Mouse (Mus musculus) left cerebral cortex, adult 2 months (tissue): ENCODE data around the gene Cobll1. TPM values are rescaled to one million over a fixed set of nuclear protein-coding genes. Genes with fewer than 3 reads are reported as not detected.

ENCODE experiments used
- DNase-seq, 2 experiments: peaks; one replicate each; pipeline ENCODE4 v3.0.0; 2021 to 2022; ENCODE audit warnings: low spot score in 2 of 2, mixed read lengths in 1 of 2; ENCODE audit errors: extremely low spot score in 1 of 2
- H3K27ac ChIP-seq: fragments of 200-600 bp; 2 replicates; pipeline ENCODE4 v1.8.1; 2022
- H3K4me3 ChIP-seq: fragments of 200-600 bp; 2 replicates; pipeline ENCODE4 v1.8.1; 2022
- CTCF ChIP-seq: fragments of 200-600 bp; IDR thresholded peaks from 2 replicates; pipeline ENCODE4 v1.8.1; 2022; ENCODE audit warnings: antibody characterized with exemption, mild to moderate bottlenecking, moderate library complexity
- intact Hi-C: fragments of 180-260 bp; cut with DNase I; formaldehyde crosslinking; loops from one replicate; pipeline ENCODE4 v1.15.1; 2025
- total RNA-seq, 2 experiments: library from RNA; stranded (reverse); gene quantifications; 2 replicates each; pipeline ENCODE4 v1.2.3; 2021

Gene Cobll1
- total RNA-seq, 2 experiments from 2014 or later: 7.0 to 7.1 TPM

GRCm38 (mm10) chr2:65228426-65228825, 10.8 kb downstream of the Cobll1 start:
- Histone ChIP-seq H3K4me3 (no peak overlapping the region), H3K27ac (no peak overlapping the region)
- DNase-seq: no peak
- intact Hi-C loops: no loop called here
- no peak for TF ChIP-seq CTCF

- no peak overlapping the region for H3K27ac ChIP-seq
- DNase-seq: no peak
- no peak overlapping the region for H3K4me3 ChIP-seq
- no peak for TF ChIP-seq CTCF
- intact Hi-C loops: no loop called here
These were observed 11.3 kb downstream of the Cobll1 start for GRCm38 (mm10) chr2:65227898-65228290.

DNA sequence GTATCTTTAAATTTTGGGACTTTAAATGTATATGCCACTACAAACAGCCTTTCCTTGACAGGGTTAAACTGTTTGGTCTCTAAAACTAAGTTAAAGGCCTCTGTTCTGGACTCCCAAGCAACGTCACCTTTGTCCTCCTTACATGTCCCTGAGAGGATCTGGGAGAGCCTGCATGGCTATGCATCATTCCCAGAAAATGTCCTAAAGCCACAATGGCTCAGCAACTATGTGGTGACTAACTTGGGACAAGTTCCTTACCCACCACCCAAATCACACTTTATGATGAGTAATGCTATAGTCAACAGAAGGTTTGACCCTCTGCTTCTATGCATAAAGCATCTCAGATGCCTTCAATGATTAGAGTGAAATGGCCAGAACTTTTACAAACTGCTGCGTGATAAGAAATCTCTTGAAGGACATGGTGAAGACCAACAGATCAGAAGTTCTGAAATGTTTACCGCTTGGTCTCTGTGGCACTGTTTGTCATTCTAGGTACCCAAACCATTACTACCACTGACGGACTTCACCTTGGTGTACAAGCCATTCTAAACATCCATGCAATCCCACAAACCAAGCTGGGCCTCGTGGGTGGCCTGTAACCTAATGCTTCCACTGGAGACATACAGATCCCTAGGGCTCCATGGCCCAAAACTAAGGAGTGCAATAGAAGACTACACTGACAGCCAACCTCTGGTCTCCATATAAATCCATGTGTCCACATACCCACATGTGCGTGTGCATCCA, 11.9 kb downstream of the Cobll1 start:
- no peak for TF ChIP-seq CTCF
- Histone ChIP-seq H3K4me3 (no peak overlapping the region), H3K27ac (no peak overlapping the region)
- DNase-seq: no peak
- intact Hi-C loops: no loop called here

- Histone ChIP-seq H3K27ac (no peak overlapping the region), H3K4me3 (no peak overlapping the region)
- intact Hi-C loops: no loop called here
- no peak for TF ChIP-seq CTCF
- no peak for DNase-seq
These were observed 12.7 kb downstream of the Cobll1 start for GRCm38 (mm10) chr2:65226494-65226893.

DNA sequence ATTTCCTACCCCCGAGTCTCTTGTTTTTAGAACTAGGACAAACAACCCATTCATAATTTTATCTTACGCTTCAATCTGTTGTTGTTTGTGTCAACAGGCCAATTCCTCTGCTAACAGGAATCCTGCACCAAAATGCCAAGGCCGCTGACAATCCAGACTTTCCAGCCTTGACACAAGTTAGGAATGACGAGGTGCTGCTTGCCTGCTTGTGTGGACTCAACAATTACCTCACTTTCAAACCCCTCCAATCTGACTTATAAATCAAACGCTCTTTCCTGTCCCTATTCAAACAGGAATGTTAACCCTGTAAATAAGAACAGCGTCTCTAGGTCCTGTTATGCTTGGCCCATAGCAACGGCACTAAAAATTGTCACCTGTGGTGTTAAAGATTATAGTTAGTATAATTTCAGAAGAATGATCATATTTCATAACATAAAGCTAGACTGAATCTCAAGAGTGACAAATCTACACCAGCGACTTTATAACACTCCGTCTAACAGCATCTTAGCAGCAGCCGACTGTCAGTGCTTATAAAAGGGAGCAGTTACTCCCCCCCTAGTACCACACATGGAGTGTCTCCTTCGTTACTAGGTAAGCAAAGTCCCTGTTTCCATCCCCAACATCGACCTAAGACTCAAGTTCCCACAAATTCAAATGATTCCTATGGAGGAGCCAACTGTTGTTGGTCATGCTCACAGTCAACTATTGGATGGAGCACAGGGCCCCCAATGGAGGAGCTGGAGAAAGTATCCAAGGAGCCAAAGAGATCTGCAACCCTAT, 15.1 kb downstream of the Cobll1 start:
- H3K27ac ChIP-seq: no peak overlapping the region
- DNase-seq: no peak

DNA sequence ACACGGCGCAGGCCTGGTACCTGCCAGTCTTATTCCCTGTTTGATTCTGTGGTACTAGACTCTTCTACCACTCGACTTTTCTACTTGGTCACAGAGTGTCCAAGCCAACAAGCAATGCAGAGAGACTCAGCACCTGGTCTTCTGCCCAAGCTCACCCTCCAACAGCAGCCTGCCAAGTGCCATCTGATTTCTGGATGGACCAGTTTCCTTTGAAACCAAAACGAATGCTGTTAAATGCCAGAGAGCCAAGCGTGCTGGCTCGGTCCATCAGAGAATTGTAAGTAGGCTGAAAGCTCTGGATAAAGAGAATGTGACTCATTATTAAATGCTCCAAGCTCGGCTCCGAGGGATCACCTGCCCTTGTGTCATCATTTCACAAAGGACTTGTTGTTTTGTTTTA, 16.2 kb downstream of the Cobll1 start:
- no peak overlapping the region for H3K4me3 ChIP-seq
- DNase-seq: no peak
- no peak for TF ChIP-seq CTCF
- intact Hi-C loops: no loop called here
- H3K27ac ChIP-seq: no peak overlapping the region

More for the DNA sequence above, 15.1 kb downstream of the Cobll1 start:
- TF ChIP-seq CTCF: no peak
- H3K4me3 ChIP-seq: no peak overlapping the region
- intact Hi-C loops: no loop called here

DNA sequence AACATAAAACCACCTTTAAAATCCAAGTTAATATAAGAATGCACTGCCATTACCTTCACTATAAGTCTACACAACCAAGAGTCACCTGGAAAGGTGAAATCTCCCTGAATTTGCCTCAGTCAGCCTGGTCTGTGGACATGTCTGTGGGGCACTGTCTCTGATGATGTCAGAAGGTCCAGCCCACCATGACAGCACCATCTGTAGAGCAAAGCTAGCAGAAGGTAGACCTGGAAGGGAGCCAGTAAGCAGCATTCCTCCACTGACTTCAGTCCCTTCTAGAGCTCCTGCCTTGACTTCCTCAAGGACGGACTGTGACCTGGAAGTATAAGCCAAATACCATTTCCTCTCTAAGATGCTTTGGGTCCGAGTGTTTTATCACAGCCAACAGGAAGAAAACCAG, 17.6 kb downstream of the Cobll1 start:
- no peak overlapping the region for H3K4me3 ChIP-seq

GRCm38 (mm10) chr2:65220563-65220962, 18.6 kb downstream of the Cobll1 start:
- intact Hi-C loops: no loop called here
- H3K27ac ChIP-seq: no peak overlapping the region
- no peak overlapping the region for H3K4me3 ChIP-seq
- no peak for TF ChIP-seq CTCF
- no peak for DNase-seq

More for the DNA sequence above, 17.6 kb downstream of the Cobll1 start:
- H3K27ac ChIP-seq: no peak overlapping the region
- DNase-seq: no peak
- intact Hi-C loops: no loop called here
- TF ChIP-seq CTCF: no peak

DNA sequence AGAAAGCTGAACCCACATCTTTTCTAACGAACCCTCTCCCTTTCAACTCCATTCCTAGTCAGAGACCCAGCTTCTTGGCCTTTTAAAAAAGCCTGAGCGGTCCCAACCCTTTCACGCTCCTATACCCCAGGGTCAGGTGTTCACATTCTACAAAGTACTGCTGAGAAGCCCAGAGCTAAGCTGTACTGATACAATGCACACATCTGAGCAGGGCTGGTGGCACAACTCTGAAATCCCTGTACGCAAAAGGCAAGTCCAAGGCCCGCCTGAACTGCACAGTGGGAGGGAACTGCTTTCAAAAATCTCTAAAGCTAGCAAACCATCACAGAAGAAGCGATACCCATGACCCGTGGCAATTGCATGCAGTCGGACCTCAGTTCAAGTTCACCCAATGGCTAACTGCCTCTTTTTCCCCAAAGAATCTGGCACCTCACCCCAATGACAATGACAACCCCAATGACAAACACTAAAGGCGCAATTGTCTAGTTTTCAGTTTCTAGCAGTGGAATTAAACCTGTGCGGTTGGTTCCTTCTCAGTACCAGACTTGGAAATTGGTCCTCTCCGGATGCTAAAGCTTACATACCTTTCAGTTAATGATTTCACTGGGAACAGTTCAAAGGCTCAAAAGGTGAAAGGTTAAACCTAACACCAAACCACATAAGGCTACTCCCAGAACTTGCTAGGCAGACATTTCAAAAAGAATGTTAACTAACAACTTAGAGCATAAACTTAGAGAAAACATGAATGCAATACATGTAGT, 19.6 kb downstream of the Cobll1 start:
- intact Hi-C loops: no loop called here
- no peak for DNase-seq
- no peak overlapping the region for H3K4me3 ChIP-seq
- TF ChIP-seq CTCF: no peak
- no peak overlapping the region for H3K27ac ChIP-seq

DNA sequence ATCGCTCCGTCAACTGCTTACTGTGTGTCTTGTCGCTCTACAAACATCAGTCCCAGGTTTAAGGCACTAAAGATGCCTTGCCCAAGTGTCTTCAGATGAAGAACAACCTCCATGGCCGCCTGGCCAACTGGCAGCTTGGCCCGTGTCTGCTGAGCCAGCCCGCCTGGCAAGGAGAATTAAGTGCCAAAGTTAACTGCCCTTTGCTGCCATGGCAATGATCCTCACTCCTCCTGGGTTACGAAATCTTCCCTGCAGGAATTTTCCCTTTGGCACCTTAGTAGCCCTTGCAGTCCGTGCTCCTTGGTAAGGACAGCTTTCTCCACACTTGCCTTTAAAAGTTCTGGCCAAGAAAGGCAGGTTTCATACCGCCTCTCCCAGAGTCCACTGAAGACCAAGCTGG, 20.9 kb downstream of the Cobll1 start:
- peak in 1 of 2 experiments; percentile 17 for DNase-seq
- intact Hi-C loops: no loop called here
- no peak for TF ChIP-seq CTCF
- no peak overlapping the region for H3K27ac ChIP-seq
- no peak overlapping the region for H3K4me3 ChIP-seq

DNA sequence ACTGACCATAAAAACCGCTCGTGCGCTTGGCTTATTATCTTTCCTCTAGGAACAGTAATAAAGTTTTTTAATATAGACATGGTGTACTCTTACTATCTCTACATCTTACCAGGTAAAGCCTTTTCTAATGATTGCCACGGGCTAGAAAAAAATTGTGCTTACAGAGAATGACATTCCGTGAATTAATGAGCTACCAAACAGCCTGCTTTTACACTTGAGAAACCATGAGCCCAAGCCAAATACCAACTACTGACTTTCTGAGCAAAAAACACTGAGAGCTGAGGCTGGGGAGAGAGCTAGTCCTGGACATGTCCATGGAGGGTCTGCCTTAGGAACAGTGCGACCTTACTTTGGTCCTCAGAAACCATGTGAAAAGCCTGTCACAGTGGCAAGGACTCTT, 21.5 kb downstream of the Cobll1 start:
- H3K4me3 ChIP-seq: no peak overlapping the region
- TF ChIP-seq CTCF: no peak
- DNase-seq: no peak
- no peak overlapping the region for H3K27ac ChIP-seq
- intact Hi-C loops: no loop called here

DNA sequence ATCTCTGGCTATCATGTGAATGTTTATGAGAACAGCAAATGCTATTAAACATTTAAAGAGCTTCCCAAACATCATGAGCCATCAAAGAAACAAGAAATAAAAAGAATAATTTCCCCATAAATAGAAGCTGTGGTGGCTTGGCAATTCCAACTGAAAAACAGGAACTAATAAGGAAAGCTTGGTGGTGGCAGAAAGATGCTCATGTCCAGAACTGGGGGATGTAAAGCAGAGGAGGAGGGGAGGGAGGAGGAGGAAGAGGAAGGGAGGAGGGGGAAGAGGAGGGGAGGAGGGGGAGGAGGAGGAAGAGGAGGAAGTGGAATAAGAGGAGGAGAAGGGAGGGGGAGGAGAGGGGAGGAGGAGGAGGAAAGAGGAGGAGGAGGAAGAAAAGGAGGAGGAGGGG, 23.0 kb downstream of the Cobll1 start:
- no peak for DNase-seq
- Histone ChIP-seq H3K4me3 (no peak overlapping the region), H3K27ac (no peak overlapping the region)
- TF ChIP-seq CTCF: no peak
- intact Hi-C loops: no loop called here
